Mouse (Mus musculus): Measurements from ENCODE around the gene Cxcr5. TPM values are rescaled to one million over a fixed set of nuclear protein-coding genes. Genes with fewer than 3 reads are reported as not detected.

Cxcr5 gene
- total and polyA plus RNA-seq, 2 experiments from 2014 or later, result not detected

DNA sequence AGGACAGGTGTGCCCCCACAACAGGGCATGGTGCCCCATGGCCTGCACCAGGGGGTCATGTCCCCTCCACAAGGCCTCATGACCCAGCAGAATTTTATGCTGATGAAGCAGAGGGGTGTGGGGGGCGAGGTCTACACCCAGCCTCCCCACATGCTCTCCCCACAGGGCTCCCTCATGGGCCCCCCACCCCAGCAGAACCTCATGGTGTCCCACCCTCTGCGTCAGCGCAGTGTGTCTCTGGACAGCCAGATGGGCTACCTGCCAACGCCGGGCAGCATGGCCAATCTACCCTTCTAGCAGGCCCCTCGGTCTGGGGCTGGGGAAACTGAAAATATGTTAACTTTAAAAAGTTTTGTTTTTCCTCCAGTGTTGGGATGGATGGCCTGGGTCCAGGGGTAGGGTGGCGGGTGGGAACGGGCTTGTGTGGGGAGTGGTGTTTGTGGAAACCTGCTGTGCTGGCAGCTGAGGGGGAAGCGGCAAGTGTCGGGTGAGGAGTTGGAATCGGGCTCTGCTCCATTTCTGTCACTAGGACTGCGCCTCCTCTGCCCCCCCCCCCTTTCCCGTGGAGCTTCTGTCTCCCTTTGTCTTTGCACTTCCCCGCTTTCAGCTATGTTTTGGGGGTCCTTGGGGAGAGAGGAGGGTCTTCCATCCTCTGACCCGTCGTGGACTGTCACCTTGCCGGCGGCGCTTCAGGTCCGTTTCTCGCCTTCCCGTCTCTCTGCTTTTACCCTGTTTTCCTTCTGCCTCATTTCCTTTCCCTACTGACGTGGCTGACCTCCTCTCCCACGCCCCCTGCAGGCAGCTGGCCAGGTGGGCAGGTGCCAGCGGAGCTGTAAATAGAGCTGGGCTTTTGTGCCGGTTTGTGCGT lies 52.0 kb downstream of the Cxcr5 start:
- Histone ChIP-seq H3K9ac (no peak overlapping the region; the same call in 1 of the 2 replicates), H3K4me2 (ENCODE audit: low read depth) (peak overlapping the region; percentile 39), H3K4me1 (ENCODE audit: insufficient read depth) (0 out of 2 replicates have a peak, but pooled peaks cover 6% of the 10 kb centered on the region), H3K9me3 (ENCODE audit: low read length) (no peaks in the 10 kb centered on the region), H3K4me3 (ENCODE audit: low read depth, low read length) (peak overlapping the region; percentile 16; the same call in 1 of the 2 replicates), H3K27ac (ENCODE audit: low read depth, low read length) (peak overlapping the region; percentile 15; the same call in 1 of the 2 replicates), H3K36me3 (ENCODE audit: insufficient read depth) (peaks cover 47% of the 10 kb centered on the region), H3K27me3 (ENCODE audit: insufficient read depth, low read length) (no peaks in the 10 kb centered on the region)
- WGBS, result 8% methylated on average over 27 of the region's 27 CpGs
- ATAC-seq (peak; percentile 45), DNase-seq (peak; percentile 83)
- peak; percentile 65 for TF ChIP-seq CTCF (IDR thresholded peaks at IDR 0.05; ENCODE audit: low read depth)

- DNase-seq (no peak), ATAC-seq (no peak)
- TF ChIP-seq CTCF (IDR thresholded peaks at IDR 0.05; ENCODE audit: low read depth), result no peak
- Histone ChIP-seq H3K27me3 (ENCODE audit: insufficient read depth, low read length) (no peaks in the 10 kb centered on the region), H3K4me3 (ENCODE audit: low read depth, low read length) (no peak overlapping the region), H3K9me3 (ENCODE audit: low read length) (no peaks in the 10 kb centered on the region), H3K4me1 (ENCODE audit: insufficient read depth) (0 out of 2 replicates have a peak, but pooled peaks cover 6% of the 10 kb centered on the region), H3K4me2 (ENCODE audit: low read depth) (no peak overlapping the region), H3K9ac (no peak overlapping the region), H3K36me3 (ENCODE audit: insufficient read depth) (peaks cover 52% of the 10 kb centered on the region), H3K27ac (ENCODE audit: low read depth, low read length) (no peak overlapping the region)
- WGBS, result 76% methylated on average over 19 of the region's 19 CpGs
Observed at GRCm38 (mm10) chr9:44508721-44509486, 52.8 kb downstream of the Cxcr5 start.

DNA sequence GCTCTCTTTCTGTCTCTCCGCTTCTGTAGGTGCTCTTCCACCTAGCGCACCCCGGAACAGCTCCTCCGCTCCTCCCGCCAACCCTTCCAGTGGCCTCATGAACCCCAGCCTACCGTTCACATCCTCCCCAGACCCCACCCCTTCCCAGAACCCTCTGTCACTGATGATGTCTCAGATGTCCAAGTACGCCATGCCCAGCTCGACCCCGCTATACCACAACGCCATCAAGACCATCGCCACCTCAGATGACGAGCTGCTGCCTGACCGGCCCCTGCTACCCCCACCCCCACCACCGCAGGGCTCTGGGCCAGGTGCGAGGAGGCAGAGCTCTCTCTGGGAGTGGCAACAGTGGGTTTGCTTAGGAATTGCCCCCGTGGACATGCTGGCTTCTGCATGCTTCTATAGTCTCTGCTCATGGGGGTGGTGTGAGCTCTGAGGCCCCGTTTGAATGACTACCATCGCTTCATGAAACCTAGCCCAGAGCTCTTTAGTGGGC lies 53.5 kb downstream of the Cxcr5 start:
- Histone ChIP-seq H3K4me3 (ENCODE audit: low read depth, low read length) (no peak overlapping the region), H3K9me3 (ENCODE audit: low read length) (no peaks in the 10 kb centered on the region), H3K9ac (no peak overlapping the region), H3K36me3 (ENCODE audit: insufficient read depth) (peaks cover 58% of the 10 kb centered on the region), H3K4me1 (ENCODE audit: insufficient read depth) (0 out of 2 replicates have a peak, but pooled peaks cover 6% of the 10 kb centered on the region), H3K27ac (ENCODE audit: low read depth, low read length) (no peak overlapping the region), H3K27me3 (ENCODE audit: insufficient read depth, low read length) (no peaks in the 10 kb centered on the region), H3K4me2 (ENCODE audit: low read depth) (no peak overlapping the region)
- DNase-seq (no peak), ATAC-seq (no peak)
- WGBS, result 84% methylated on average over 18 of the region's 18 CpGs
- TF ChIP-seq CTCF (IDR thresholded peaks at IDR 0.05; ENCODE audit: low read depth), result no peak

DNA sequence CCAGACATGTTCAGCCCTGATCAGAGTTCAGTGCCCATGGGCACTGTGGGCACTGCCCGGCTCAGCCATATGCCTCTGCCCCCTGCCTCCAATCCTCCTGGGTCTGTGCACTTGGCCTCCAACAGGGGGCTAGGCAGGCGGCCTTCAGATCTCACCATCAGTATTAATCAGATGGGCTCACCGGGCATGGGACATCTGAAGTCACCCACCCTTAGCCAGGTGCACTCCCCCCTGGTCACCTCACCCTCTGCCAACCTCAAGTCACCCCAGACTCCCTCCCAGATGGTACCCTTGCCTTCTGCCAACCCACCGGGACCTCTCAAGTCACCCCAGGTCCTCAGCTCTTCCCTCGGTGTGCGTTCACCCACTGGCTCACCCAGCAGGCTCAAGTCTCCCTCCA lies 54.3 kb downstream of the Cxcr5 start:
- Histone ChIP-seq H3K4me2 (ENCODE audit: low read depth) (no peak overlapping the region), H3K27ac (ENCODE audit: low read depth, low read length) (no peak overlapping the region), H3K4me1 (ENCODE audit: insufficient read depth) (0 out of 2 replicates have a peak, but pooled peaks cover 6% of the 10 kb centered on the region), H3K36me3 (ENCODE audit: insufficient read depth) (peaks cover 66% of the 10 kb centered on the region), H3K9ac (no peak overlapping the region), H3K4me3 (ENCODE audit: low read depth, low read length) (no peak overlapping the region), H3K9me3 (ENCODE audit: low read length) (no peaks in the 10 kb centered on the region), H3K27me3 (ENCODE audit: insufficient read depth, low read length) (no peaks in the 10 kb centered on the region)
- no peak for DNase-seq
- WGBS, result 91% methylated on average over 6 of the region's 6 CpGs
- ATAC-seq, result no peak
- TF ChIP-seq CTCF (IDR thresholded peaks at IDR 0.05; ENCODE audit: low read depth), result no peak

DNA sequence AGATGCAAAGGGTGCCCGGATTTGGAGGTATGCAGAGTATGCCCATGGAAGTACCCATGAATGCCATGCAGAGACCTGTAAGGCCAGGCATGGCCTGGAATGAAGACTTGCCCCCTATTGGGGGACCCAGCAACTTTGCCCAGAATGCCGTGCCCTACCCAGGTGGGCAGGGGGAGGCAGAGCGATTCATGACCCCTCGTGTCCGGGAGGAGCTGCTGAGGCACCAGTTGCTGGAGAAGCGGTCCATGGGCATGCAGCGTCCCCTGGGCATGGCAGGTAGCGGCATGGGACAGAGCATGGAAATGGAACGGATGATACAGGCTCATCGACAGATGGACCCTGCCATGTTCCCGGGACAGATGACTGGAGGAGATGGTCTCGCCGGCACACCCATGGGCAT lies 55.1 kb downstream of the Cxcr5 start:
- DNase-seq (no peak), ATAC-seq (no peak)
- WGBS, result 92% methylated on average over 13 of the region's 13 CpGs
- TF ChIP-seq CTCF (IDR thresholded peaks at IDR 0.05; ENCODE audit: low read depth), result no peak
- H3K36me3 ChIP-seq (ENCODE audit: insufficient read depth), result peaks cover 67% of the 10 kb centered on the region
- H3K4me1 ChIP-seq (ENCODE audit: insufficient read depth), result 0 out of 2 replicates have a peak, but pooled peaks cover 6% of the 10 kb centered on the region
- H3K27ac ChIP-seq (ENCODE audit: low read depth, low read length), result no peak overlapping the region
- no peak overlapping the region for H3K4me3 ChIP-seq (ENCODE audit: low read depth, low read length)
- H3K27me3 ChIP-seq (ENCODE audit: insufficient read depth, low read length), result no peaks in the 10 kb centered on the region
- H3K9ac ChIP-seq, result no peak overlapping the region
- H3K4me2 ChIP-seq (ENCODE audit: low read depth), result no peak overlapping the region
- no peaks in the 10 kb centered on the region for H3K9me3 ChIP-seq (ENCODE audit: low read length)

DNA sequence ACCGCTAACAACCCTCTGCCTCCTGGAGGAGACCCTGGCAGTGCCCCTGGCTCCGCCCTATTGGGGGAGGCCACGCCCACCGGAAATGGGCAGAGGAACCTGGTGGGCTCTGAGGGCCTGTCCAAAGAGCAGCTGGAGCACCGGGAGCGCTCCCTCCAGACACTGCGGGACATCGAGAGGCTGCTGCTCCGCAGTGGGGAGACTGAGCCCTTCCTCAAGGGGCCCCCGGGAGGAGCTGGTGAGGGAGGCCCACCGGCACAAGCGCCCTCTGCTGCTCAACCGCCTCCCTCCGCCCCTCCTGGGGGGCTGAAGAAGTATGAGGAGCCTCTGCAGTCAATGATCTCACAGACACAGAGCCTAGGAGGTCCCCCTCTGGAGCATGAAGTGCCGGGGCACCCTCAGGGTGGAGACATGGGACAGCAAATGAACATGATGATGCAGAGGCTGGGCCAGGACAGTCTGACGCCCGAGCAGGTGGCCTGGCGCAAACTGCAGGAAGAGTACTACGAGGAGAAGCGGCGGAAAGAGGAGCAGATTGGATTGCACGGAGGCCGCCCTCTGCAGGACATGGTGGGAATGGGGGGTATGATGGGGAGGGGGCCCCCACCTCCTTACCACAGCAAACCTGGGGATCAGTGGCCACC lies 55.7 kb downstream of the Cxcr5 start:
- peak; percentile 23; the same call in 1 of the 2 replicates for ATAC-seq
- Histone ChIP-seq H3K27me3 (ENCODE audit: insufficient read depth, low read length) (no peaks in the 10 kb centered on the region), H3K36me3 (ENCODE audit: insufficient read depth) (peaks cover 73% of the 10 kb centered on the region), H3K27ac (ENCODE audit: low read depth, low read length) (no peak overlapping the region), H3K4me1 (ENCODE audit: insufficient read depth) (0 out of 2 replicates have a peak, but pooled peaks cover 6% of the 10 kb centered on the region), H3K9me3 (ENCODE audit: low read length) (no peaks in the 10 kb centered on the region), H3K4me3 (ENCODE audit: low read depth, low read length) (no peak overlapping the region), H3K4me2 (ENCODE audit: low read depth) (no peak overlapping the region), H3K9ac (no peak overlapping the region)
- WGBS, result 51% methylated on average over 23 of the region's 23 CpGs
- TF ChIP-seq CTCF (IDR thresholded peaks at IDR 0.05; ENCODE audit: low read depth), result no peak; the same call in none of the 2 replicates
- DNase-seq, result no peak

All from forebrain, postnatal 0 days (tissue).